Mouse (Mus musculus) CH12.LX (cell line): ENCODE data around the gene Pkm. TPM values are rescaled to one million over a fixed set of nuclear protein-coding genes. Genes with fewer than 3 reads are reported as not detected.

Experiments used
- DNase-seq: peaks from one replicate; pipeline ENCODE4 v3.0.0-alpha.2; 2013; ENCODE audit errors: extremely low read depth
- H3K27ac ChIP-seq: 2 replicates; pipeline ENCODE4 v1.5.1; 2012; ENCODE audit warnings: low read depth, mild to moderate bottlenecking, control low read depth, moderate library complexity; ENCODE audit not compliant: insufficient read depth
- H3K27me3 ChIP-seq: replicated peaks from 2 replicates; pipeline ENCODE3; 2012; ENCODE audit warnings: inconsistent platforms
- H3K36me3 ChIP-seq, 2 experiments: replicated peaks in 1 of 2; 2 replicates each; pipeline versions ENCODE3 to v1.6.1; 2012; ENCODE audit warnings: inconsistent platforms in 1 of 2, low read length in 1 of 2, mild to moderate bottlenecking in 1 of 2, mixed read lengths in 1 of 2, moderate library complexity in 1 of 2; ENCODE audit not compliant: control insufficient read depth in 1 of 2, insufficient read depth in 1 of 2
- H3K4me1 ChIP-seq, 2 experiments: 2 replicates each; pipeline ENCODE4 v1.6.1; 2012; ENCODE audit warnings: inconsistent platforms in 1 of 2, moderate library complexity in 1 of 2; ENCODE audit not compliant: insufficient read depth in 2 of 2, control insufficient read depth in 1 of 2
- H3K4me2 ChIP-seq: 2 replicates; pipeline ENCODE4 v1.6.1; 2012; ENCODE audit warnings: low read depth, mild to moderate bottlenecking, control low read depth; ENCODE audit not compliant: poor library complexity, insufficient read depth, severe bottlenecking
- H3K4me3 ChIP-seq, 3 experiments: fragments of 150-350 bp in 1 of 3; sonication (generic) in 1 of 3; replicated peaks in 1 of 3; 2 replicates each; pipeline versions ENCODE3 to v1.5.1; 2011 to 2012; ENCODE audit warnings: low read depth in 2 of 3, low read length in 2 of 3, mild to moderate bottlenecking in 2 of 3, moderate library complexity in 2 of 3, control low read depth in 1 of 3, improper control_type of control experiment in 1 of 3, inconsistent platforms in 1 of 3, mixed read lengths in 1 of 3; ENCODE audit not compliant: poor library complexity in 1 of 3
- H3K79me2 ChIP-seq: replicated peaks from 2 replicates; pipeline ENCODE4 v1.6.1; 2012; ENCODE audit warnings: mild to moderate bottlenecking, moderate library complexity; ENCODE audit not compliant: control insufficient read depth, poor library complexity, insufficient read depth, severe bottlenecking; ENCODE audit errors: extremely low read depth
- H3K9ac ChIP-seq: 2 replicates; pipeline ENCODE4 v1.6.1; 2012; ENCODE audit warnings: low read depth, mild to moderate bottlenecking, control low read depth, moderate library complexity; ENCODE audit not compliant: insufficient read depth
- H3K9me3 ChIP-seq: replicated peaks from 2 replicates; pipeline ENCODE3; 2012; ENCODE audit warnings: low read length, inconsistent platforms, mixed read lengths
- BHLHE40 ChIP-seq: IDR thresholded peaks from 2 replicates; pipeline ENCODE4 v1.6.1; 2011; ENCODE audit warnings: mild to moderate bottlenecking, low read depth, low read length, improper control_type of control experiment
- CHD1 ChIP-seq: IDR thresholded peaks from 2 replicates; pipeline ENCODE4 v1.6.1; 2012; ENCODE audit warnings: low read depth, low read length, improper control_type of control experiment, inconsistent platforms
- CHD2 ChIP-seq: IDR thresholded peaks from 2 replicates; pipeline ENCODE4 v1.6.1; 2011; ENCODE audit warnings: low read length, improper control_type of control experiment
- CTCF ChIP-seq, 2 experiments: IDR thresholded peaks in 1 of 2; conservative IDR thresholded peaks in 1 of 2; 2 replicates each; pipeline ENCODE4 v1.5.1; 2011 to 2012; ENCODE audit warnings: low read depth in 2 of 2, low read length in 2 of 2, improper control_type of control experiment in 1 of 2, inconsistent platforms in 1 of 2, mild to moderate bottlenecking in 1 of 2, moderate library complexity in 1 of 2
- ELF1 ChIP-seq: IDR thresholded peaks from 2 replicates; pipeline ENCODE4 v1.6.1; 2014; ENCODE audit warnings: low read depth, mild to moderate bottlenecking, inconsistent platforms, low read length, improper control_type of control experiment
- EP300 ChIP-seq: IDR thresholded peaks from 2 replicates; pipeline ENCODE4 v1.6.1; 2011; ENCODE audit warnings: low read length, improper control_type of control experiment
- ETS1 ChIP-seq: conservative IDR thresholded peaks from 2 replicates; pipeline ENCODE4 v1.6.1; 2012; ENCODE audit warnings: low read depth, mild to moderate bottlenecking, inconsistent platforms, low read length, improper control_type of control experiment, moderate library complexity
- GABPA ChIP-seq: IDR thresholded peaks from 2 replicates; pipeline ENCODE4 v1.6.1; 2012; ENCODE audit warnings: low read depth, low read length, improper control_type of control experiment, inconsistent platforms; ENCODE audit not compliant: insufficient replicate concordance
- HCFC1 ChIP-seq: IDR thresholded peaks from 2 replicates; pipeline ENCODE4 v1.6.1; 2012; ENCODE audit warnings: low read depth, mild to moderate bottlenecking, inconsistent platforms, low read length, improper control_type of control experiment
- IRF4 ChIP-seq: IDR thresholded peaks from 2 replicates; pipeline ENCODE4 v1.6.1; 2014; ENCODE audit warnings: low read depth, mild to moderate bottlenecking, inconsistent platforms, low read length, improper control_type of control experiment
- KAT2A ChIP-seq: IDR thresholded peaks from 2 replicates; pipeline ENCODE4 v1.6.1; 2012; ENCODE audit warnings: low read length, improper control_type of control experiment, inconsistent platforms; ENCODE audit not compliant: insufficient replicate concordance
- MAFK ChIP-seq: IDR thresholded peaks from 2 replicates; pipeline ENCODE4 v1.6.1; 2011; ENCODE audit warnings: low read length, improper control_type of control experiment; ENCODE audit not compliant: insufficient replicate concordance
- MAX ChIP-seq: IDR thresholded peaks from 2 replicates; pipeline ENCODE4 v1.6.1; 2011; ENCODE audit warnings: low read length, improper control_type of control experiment
- MEF2A ChIP-seq: IDR thresholded peaks from 2 replicates; pipeline ENCODE4 v1.6.1; 2014; ENCODE audit warnings: low read depth, mild to moderate bottlenecking, inconsistent platforms, low read length, improper control_type of control experiment, borderline replicate concordance
- MXI1 ChIP-seq: IDR thresholded peaks from 2 replicates; pipeline ENCODE4 v1.6.1; 2011; ENCODE audit warnings: mild to moderate bottlenecking, low read depth, low read length, improper control_type of control experiment
- MYC ChIP-seq: IDR thresholded peaks from 2 replicates; pipeline ENCODE4 v1.6.1; 2011; ENCODE audit warnings: low read depth, mild to moderate bottlenecking, improper control_type of control experiment, low read length
- NELFE ChIP-seq: IDR thresholded peaks from 2 replicates; pipeline ENCODE4 v1.6.1; 2011; ENCODE audit warnings: low read depth, low read length, improper control_type of control experiment
- NRF1 ChIP-seq: IDR thresholded peaks from 2 replicates; pipeline ENCODE4 v1.6.1; 2014; ENCODE audit warnings: low read depth, mild to moderate bottlenecking, inconsistent platforms, low read length, improper control_type of control experiment, moderate library complexity
- PAX5 ChIP-seq: IDR thresholded peaks from 2 replicates; pipeline ENCODE4 v1.6.1; 2012; ENCODE audit warnings: low read length, inconsistent platforms, mixed read lengths
- POLR2A ChIP-seq: IDR thresholded peaks from 2 replicates; pipeline ENCODE4 v1.6.1; 2011; ENCODE audit warnings: low read depth, mild to moderate bottlenecking, improper control_type of control experiment, low read length
- POLR2AphosphoS2 ChIP-seq: IDR thresholded peaks from 2 replicates; pipeline ENCODE4 v1.6.1; 2011; ENCODE audit warnings: low read depth, low read length, improper control_type of control experiment
- RAD21 ChIP-seq: IDR thresholded peaks from 2 replicates; pipeline ENCODE4 v1.6.1; 2011; ENCODE audit warnings: low read depth, mild to moderate bottlenecking, low read length, improper control_type of control experiment, moderate library complexity
- RCOR1 ChIP-seq: conservative IDR thresholded peaks from 2 replicates; pipeline ENCODE4 v1.6.1; 2012; ENCODE audit warnings: low read depth, mild to moderate bottlenecking, inconsistent platforms, low read length, improper control_type of control experiment
- SIN3A ChIP-seq: IDR thresholded peaks from 2 replicates; pipeline ENCODE4 v1.6.1; 2012; ENCODE audit warnings: low read length, improper control_type of control experiment, inconsistent platforms
- TCF12 ChIP-seq: IDR thresholded peaks from 2 replicates; pipeline ENCODE4 v1.6.1; 2014; ENCODE audit warnings: low read depth, mild to moderate bottlenecking, inconsistent platforms, low read length, improper control_type of control experiment
- UBTF ChIP-seq: IDR thresholded peaks from 2 replicates; pipeline ENCODE4 v1.6.1; 2012; ENCODE audit warnings: low read depth, mild to moderate bottlenecking, inconsistent platforms, low read length, improper control_type of control experiment, moderate library complexity
- USF2 ChIP-seq: conservative IDR thresholded peaks from 2 replicates; pipeline ENCODE4 v1.6.1; 2011; ENCODE audit warnings: low read depth, low read length, improper control_type of control experiment
- ZMIZ1 ChIP-seq: IDR thresholded peaks from 2 replicates; pipeline ENCODE4 v1.6.1; 2012; ENCODE audit warnings: low read depth, mild to moderate bottlenecking, inconsistent platforms, low read length, improper control_type of control experiment
- dilution Hi-C: fragments of 300-500 bp; cut with MboI; formaldehyde crosslinking; loops from 2 replicates; pipeline ENCODE4 v1.14.3; 2020; ENCODE audit warnings: low sequenced_read_pairs; ENCODE audit not compliant: extremely low pct_unique_long_range_greater_than_20kb, extremely low pct_ligation_motif_present
- in situ Hi-C: fragments of 300-500 bp; cut with MboI; formaldehyde crosslinking; loops from 3 replicates; pipeline ENCODE4 v1.14.3; 2019; ENCODE audit warnings: low sequenced_read_pairs, low pct_ligation_motif_present, low pct_unique_long_range_greater_than_20kb, mixed read lengths
- polyA plus RNA-seq: library from polyadenylated mRNA; unstranded; fragments of >175 nt; gene quantifications from 2 replicates; pipeline ENCODE4 v1.2.1, GENCODE M21; 2012; ENCODE audit warnings: low read depth; ENCODE audit not compliant: insufficient read length
- total RNA-seq, 2 experiments: library from RNA; depleted of rRNA; stranded (reverse); fragments of 300-350 nt in 1 of 2; fragments of >200 nt in 1 of 2; gene quantifications; 2 replicates each; pipeline ENCODE4 v1.2.3; 2012 to 2014

Gene Pkm
- total and polyA plus RNA-seq, 3 experiments: 1,827 to 2,828 (median 2,304) TPM

DNA sequence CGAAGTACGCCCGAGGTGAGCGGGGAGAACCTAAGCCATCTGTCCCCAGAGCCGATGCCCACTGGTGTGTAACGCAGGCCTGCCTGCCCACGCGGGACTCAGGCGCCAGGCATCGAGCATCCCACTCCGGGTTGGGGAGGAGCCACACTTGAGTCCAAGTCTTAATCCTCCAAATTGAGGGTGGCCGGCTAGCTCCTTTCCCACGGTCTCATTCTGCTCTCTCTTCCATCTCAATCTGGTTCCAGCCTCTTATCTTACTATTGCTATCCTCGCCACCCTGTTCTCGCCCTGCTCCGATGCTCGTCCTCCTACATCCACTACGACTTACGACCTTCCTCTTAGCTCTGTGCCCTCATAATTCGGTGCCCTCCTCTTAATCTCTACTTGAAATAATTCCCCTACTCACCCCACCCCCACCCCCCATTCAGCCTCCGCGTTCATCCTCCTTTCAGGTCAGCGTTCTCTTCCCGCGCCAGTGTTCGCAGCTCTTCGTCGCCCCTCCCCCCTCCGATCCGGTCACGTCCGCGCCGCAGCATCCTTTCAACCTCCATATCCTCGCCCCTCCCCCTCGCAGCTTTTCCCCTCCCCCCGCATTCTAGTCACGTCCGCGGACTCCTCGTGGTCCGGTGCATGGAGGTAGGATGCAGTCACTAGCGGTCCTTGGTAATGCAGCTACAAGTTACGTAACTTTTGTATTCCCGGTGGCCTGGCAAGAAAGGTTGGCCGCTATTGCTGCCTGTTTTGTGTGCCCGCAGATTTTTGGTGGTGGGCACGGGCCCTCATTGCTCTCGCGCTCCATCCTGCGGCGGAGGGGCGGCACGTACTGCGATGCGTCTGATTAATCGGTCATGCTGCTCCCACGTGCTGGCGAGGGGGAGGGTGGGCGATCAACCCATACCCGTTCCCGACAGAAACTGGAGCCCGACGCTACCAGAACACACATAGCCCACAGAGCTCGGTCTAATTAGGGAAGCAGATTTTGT, 758 bp downstream of the Pkm start:
- Histone ChIP-seq H3K4me2 (peak overlapping the region; percentile 96), H3K4me1 (peaks cover 7 to 43% of the 10 kb centered on the region in 2 experiments), H3K36me3 (peaks cover 7 to 29% of the 10 kb centered on the region in 2 experiments), H3K9me3 (no peaks in the 10 kb centered on the region), H3K27ac (peak overlapping the region; percentile 82), H3K4me3 (peak overlapping the region; percentile 81 to 98 (median 88)), H3K9ac (peak overlapping the region; percentile 81), H3K79me2 (peaks cover 51% of the 10 kb centered on the region), H3K27me3 (no peaks in the 10 kb centered on the region)
- dilution Hi-C loops: no loop called here
- TF ChIP-seq GABPA (no peak), SIN3A (peak; percentile 89), NELFE (0 out of 2 replicates have a peak, but pooled peaks have one; percentile 45), HCFC1 (0 out of 2 replicates have a peak, but pooled peaks have one; percentile 23), NRF1 (no peak), MAX (peak; percentile 92), CTCF (conservative IDR thresholded peaks at IDR 0.05 in 1 of 2, IDR thresholded peaks at IDR 0.05 in 1 of 2; ENCODE audit: low read depth in 2 of 2, low read length in 2 of 2) (peak in 1 of 2 experiments; percentile 41; a peak in 2 of 4 replicates), MEF2A (peak; percentile 19), KAT2A (0 out of 2 replicates have a peak, but pooled peaks have one; percentile 31), CHD2 (peak; percentile 96), TCF12 (peak; percentile 63), UBTF (0 out of 2 replicates have a peak, but pooled peaks have one; percentile 3), MXI1 (peak; percentile 97), CHD1 (peak; percentile 74; the same call in 1 of the 2 replicates), ZMIZ1 (no peak; the same call in 1 of the 2 replicates), BHLHE40 (peak; percentile 94), RAD21 (peak; percentile 9), RCOR1 (0 out of 2 replicates have a peak, but pooled peaks have one; percentile 27), IRF4 (peak; percentile 46), ELF1 (no peak), POLR2AphosphoS2 (peak; percentile 62; the same call in 1 of the 2 replicates), PAX5 (no peak), MYC (peak; percentile 89), USF2 (no peak), ETS1 (peak; percentile 45), POLR2A (peak; percentile 35; the same call in 1 of the 2 replicates), EP300 (no peak; the same call in 1 of the 2 replicates), MAFK (peak; percentile 19; the same call in 1 of the 2 replicates)
- peak; percentile 90 for DNase-seq
- in situ Hi-C loops: no loop called here
